Mouse (Mus musculus) stomach, embryonic 14.5 days (tissue): ENCODE measurements around the gene Ppp2r1b. TPM values are rescaled to one million over a fixed set of nuclear protein-coding genes. Genes with fewer than 3 reads are reported as not detected.

Experiments
- ATAC-seq: fragments of 200-750 bp; cut with Nextera tagmentation; 2 replicates; pipeline ENCODE4 v1.8.0; 2017; ENCODE audit warnings: low read depth, moderate TSS enrichment; ENCODE audit not compliant: insufficient number of reproducible peaks, insufficient read depth, low FRiP score
- H3K27ac ChIP-seq: fragments of 300-500 bp; sonication (generic); 2 replicates; pipeline ENCODE4 v1.5.1; 2014; ENCODE audit warnings: mild to moderate bottlenecking, low read length, moderate library complexity, mixed read lengths
- H3K27me3 ChIP-seq: fragments of 300-500 bp; sonication (generic); 2 replicates; pipeline ENCODE4 v1.6.1; 2014; ENCODE audit warnings: low read length, control low read depth, mixed read lengths; ENCODE audit not compliant: control insufficient read depth, insufficient read depth
- H3K36me3 ChIP-seq: fragments of 300-500 bp; sonication (generic); 2 replicates; pipeline ENCODE4 v1.6.1; 2014; ENCODE audit warnings: mild to moderate bottlenecking, control low read depth, low read length, moderate library complexity, mixed read lengths; ENCODE audit not compliant: control insufficient read depth, insufficient read depth
- H3K4me1 ChIP-seq: fragments of 300-500 bp; sonication (generic); 2 replicates; pipeline ENCODE4 v1.6.1; 2014; ENCODE audit warnings: low read length, control low read depth, mixed read lengths; ENCODE audit not compliant: control insufficient read depth, insufficient read depth
- H3K4me2 ChIP-seq: fragments of 300-500 bp; sonication (generic); replicated peaks from 2 replicates; pipeline ENCODE4 v1.6.1; 2014; ENCODE audit warnings: low read depth, low read length, control low read depth
- H3K4me3 ChIP-seq: fragments of 300-500 bp; sonication (generic); 2 replicates; pipeline ENCODE4 v1.5.1; 2014; ENCODE audit warnings: low read depth, low read length, control low read depth
- H3K9ac ChIP-seq: fragments of 300-500 bp; sonication (generic); replicated peaks from 2 replicates; pipeline ENCODE4 v1.6.1; 2014; ENCODE audit warnings: low read depth, mild to moderate bottlenecking, control low read depth, low read length, moderate library complexity, mixed read lengths
- H3K9me3 ChIP-seq: fragments of 300-500 bp; sonication (generic); 2 replicates; pipeline ENCODE4 v1.6.1; 2016; ENCODE audit warnings: low read depth, low read length, control low read depth; ENCODE audit not compliant: control insufficient read depth
- WGBS: fragments of 180-500 bp; shearing (Covaris S2); extraction: QIAGEN DNeasy Blood & Tissue Kit; methylation state at CpG from one replicate; pipeline ENCODE4 v1.1.7; 2014; 5-methylcytosine and 5-hydroxymethylcytosine counted together
- polyA plus RNA-seq: library from polyadenylated mRNA; unstranded; fragments of >200 nt; fragmentation: Nextera tagmentation; extraction: Ambion mirVana; gene quantifications from 2 replicates; pipeline ENCODE4 v1.2.1, GENCODE M21; 2014

Ppp2r1b gene
- polyA plus RNA-seq, 1 experiment from 2014 or later: 73.1 TPM

DNA sequence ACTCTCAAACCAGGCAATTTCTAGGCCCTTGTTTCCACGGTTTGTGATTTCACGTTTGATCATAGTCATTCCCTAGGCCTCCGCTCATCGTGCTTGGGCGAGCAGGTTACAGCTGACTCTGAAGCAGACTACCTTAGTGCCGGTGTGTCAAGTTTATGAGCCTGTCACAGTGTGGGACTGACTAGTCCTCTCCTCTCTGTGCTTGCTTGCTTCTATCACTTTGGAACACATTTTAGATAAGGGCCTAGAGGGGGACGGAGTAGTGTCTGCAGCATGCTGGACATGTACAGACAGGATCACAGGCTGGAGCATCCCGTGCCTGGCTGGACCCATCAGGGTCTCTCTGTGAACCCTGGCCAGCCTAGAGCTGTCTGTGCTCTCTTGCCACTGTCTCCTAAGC, 9.3 kb downstream of the Ppp2r1b start:
- Histone ChIP-seq H3K9ac (no peak overlapping the region), H3K4me2 (no peak overlapping the region), H3K4me1 (peaks cover 25% of the 10 kb centered on the region), H3K4me3 (no peak overlapping the region), H3K27ac (no peak overlapping the region), H3K27me3 (no peaks in the 10 kb centered on the region), H3K9me3 (no peaks in the 10 kb centered on the region), H3K36me3 (no peaks in the 10 kb centered on the region)
- WGBS: 81% methylated on average over 8 of the region's 8 CpGs
- ATAC-seq: no peak

DNA sequence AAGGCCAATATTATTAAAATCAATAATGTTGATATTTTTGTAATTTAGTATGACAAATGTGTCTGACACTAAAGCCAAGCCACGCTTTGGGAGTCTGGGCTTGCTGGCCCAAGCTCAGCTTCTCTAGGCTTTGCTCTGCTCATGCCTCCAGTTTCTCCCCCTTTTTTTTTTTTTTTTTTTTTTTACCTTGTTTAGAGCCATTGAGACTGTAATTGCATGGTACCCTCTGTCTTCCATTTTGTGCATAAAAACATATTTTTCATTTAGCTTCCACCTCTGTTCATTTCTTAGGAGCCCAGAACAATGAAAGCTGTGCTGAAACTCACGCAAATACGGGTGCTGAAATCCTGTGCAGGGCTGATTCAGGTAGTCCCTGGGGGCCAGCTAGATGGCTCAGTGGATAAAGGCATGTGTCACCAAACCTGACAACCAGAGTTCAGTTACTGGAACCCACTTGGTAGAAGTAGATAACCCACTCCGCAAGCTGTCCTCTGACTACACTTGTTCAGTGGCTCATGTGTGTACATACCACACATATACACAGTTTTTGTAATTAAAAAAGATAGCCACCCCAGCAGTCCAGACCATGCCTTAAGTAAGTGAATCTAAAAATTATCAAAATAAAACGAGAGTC, 10.1 kb downstream of the Ppp2r1b start:
- Histone ChIP-seq H3K9ac (no peak overlapping the region), H3K27ac (no peak overlapping the region), H3K27me3 (no peaks in the 10 kb centered on the region), H3K9me3 (no peaks in the 10 kb centered on the region), H3K4me2 (no peak overlapping the region), H3K4me1 (peaks cover 17% of the 10 kb centered on the region; the same call in 1 of the 2 replicates), H3K4me3 (no peak overlapping the region), H3K36me3 (peaks cover 4% of the 10 kb centered on the region; the same call in 1 of the 2 replicates)
- no peak for ATAC-seq
- 86% methylated on average over 5 of the region's 5 CpGs for WGBS

DNA sequence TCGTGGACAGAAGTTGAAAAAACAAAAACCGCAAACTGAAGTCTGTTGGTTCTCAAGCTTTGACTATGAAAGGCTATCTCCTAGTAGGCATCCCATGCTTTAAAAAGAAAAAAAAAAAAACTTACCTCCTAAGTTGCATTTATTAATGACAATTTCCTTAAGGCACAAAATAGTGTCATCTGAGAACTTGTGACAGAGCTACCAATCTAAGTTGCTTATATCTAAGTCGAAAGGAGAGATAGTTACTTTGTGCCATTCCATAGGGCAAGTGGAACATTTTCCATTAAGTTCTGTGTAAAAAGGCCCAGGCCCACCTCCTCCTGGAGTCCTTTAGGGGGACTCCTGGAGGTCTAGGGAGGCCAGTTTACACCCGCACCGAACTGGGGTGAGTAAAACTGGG, 10.7 kb downstream of the Ppp2r1b start:
- Histone ChIP-seq H3K27ac (peak overlapping the region; percentile 85), H3K4me1 (peaks cover 14% of the 10 kb centered on the region; the same call in 1 of the 2 replicates), H3K9me3 (no peaks in the 10 kb centered on the region), H3K4me3 (no peak overlapping the region), H3K4me2 (peak overlapping the region; percentile 51), H3K36me3 (peaks cover 10% of the 10 kb centered on the region; the same call in 1 of the 2 replicates), H3K27me3 (no peaks in the 10 kb centered on the region), H3K9ac (no peak overlapping the region)
- WGBS: 57% methylated on average over 5 of the region's 5 CpGs
- ATAC-seq: no peak

DNA sequence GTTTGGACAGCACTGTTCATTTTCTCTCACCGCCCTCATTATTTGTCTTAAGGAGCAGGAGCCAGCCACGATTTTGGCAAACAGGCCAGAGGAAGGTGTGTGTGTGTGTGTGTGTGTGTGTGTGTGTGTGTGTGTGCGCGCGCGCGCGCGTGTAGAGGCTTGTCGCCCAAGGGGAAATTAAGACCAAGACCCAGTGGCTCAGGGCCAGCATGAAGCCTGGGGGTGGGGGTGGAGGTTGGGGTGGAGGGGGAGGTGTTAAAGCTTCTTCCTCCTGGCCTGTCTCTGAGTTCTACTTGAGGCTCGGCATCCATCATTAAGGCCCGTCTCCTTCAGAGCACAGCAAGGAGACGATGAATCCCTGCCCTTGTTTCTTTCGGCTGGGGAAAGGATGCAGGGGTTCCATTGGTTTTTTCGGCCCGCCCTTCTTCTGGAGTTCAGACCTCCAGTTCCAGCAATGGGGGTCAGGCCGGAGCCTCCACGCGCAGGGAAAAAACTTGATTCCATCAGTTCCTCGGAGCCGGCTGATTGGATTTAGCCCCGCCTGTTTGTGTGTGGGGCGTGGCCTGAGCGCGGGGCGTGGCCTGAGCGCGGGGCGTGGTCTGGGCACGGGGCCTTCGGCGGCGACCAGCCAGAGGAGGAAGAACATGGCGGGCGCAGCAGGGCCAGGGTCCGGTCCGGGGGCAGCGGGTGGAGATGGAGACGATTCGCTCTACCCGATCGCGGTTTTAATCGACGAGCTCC, 11.4 kb downstream of the Ppp2r1b start:
- H3K4me3 ChIP-seq: peak overlapping the region; percentile 85
- no peaks in the 10 kb centered on the region for H3K9me3 ChIP-seq
- 1% methylated on average over 44 of the region's 45 CpGs for WGBS
- H3K36me3 ChIP-seq: peaks cover 17% of the 10 kb centered on the region
- peaks cover 10% of the 10 kb centered on the region; the same call in 1 of the 2 replicates for H3K4me1 ChIP-seq
- H3K9ac ChIP-seq: peak overlapping the region; percentile 76
- H3K4me2 ChIP-seq: peak overlapping the region; percentile 51
- no peaks in the 10 kb centered on the region for H3K27me3 ChIP-seq
- peak overlapping the region; percentile 85 for H3K27ac ChIP-seq
- peak; percentile 93 for ATAC-seq

DNA sequence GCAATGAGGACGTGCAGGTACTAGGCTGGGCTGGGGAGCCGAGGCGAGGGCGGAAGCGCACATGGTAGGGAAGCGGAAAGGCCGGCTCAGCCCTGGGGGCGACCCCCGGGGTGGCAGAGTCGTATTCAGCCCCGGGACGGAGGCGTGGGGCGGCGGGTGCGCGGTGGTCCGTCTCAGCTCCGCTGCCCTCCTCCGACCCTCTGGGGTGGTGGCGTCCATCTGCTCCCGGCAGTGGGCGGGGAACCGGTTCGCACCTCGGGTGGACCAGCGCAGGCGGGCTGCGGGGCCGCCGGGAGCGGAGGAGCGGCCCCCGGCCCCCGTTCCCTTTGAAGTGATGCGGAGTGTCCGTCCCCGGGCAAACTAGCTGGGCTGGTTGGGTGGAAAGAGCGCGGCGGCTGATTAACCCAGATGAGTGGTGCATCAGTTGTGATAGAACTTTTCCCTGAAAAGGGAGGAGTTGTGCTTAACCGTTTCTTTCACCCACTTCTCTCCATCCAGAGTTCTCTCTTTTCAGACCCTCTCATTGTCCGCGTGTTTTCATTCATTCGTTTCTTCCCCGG, 12.1 kb downstream of the Ppp2r1b start:
- Histone ChIP-seq H3K36me3 (peaks cover 23% of the 10 kb centered on the region), H3K27me3 (no peaks in the 10 kb centered on the region), H3K4me1 (peaks cover 10% of the 10 kb centered on the region; the same call in 1 of the 2 replicates), H3K4me2 (peak overlapping the region; percentile 68), H3K9ac (peak overlapping the region; percentile 76), H3K27ac (peak overlapping the region; percentile 85; the same call in 1 of the 2 replicates), H3K9me3 (no peaks in the 10 kb centered on the region), H3K4me3 (peak overlapping the region; percentile 85)
- WGBS: under 1% methylated on average over 45 of the region's 46 CpGs
- peak; percentile 48; the same call in 1 of the 2 replicates for ATAC-seq

DNA sequence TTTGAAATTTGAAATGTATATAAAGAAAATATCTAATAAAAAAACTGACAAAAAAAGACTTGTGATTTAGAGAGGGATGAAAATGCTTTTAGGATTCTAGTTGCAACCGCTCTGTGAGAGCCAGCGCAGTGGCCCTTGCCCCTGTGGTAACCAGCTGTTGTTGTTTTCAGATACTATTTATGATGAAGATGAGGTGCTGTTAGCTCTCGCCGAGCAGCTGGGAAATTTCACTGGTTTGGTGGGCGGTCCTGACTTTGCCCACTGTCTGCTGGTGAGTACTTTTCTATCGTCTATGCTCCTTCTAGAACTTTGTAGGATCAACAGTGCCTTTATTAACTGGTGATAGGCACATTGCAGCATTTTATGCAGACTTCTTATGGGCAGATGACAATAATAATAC, 13.6 kb downstream of the Ppp2r1b start:
- Histone ChIP-seq H3K27ac (no peak overlapping the region), H3K4me1 (peaks cover 5% of the 10 kb centered on the region; the same call in 1 of the 2 replicates), H3K36me3 (peaks cover 37% of the 10 kb centered on the region), H3K27me3 (no peaks in the 10 kb centered on the region), H3K9me3 (no peaks in the 10 kb centered on the region), H3K4me3 (no peak overlapping the region), H3K9ac (no peak overlapping the region), H3K4me2 (no peak overlapping the region)
- 80% methylated on average over 6 of the region's 6 CpGs for WGBS
- no peak for ATAC-seq

DNA sequence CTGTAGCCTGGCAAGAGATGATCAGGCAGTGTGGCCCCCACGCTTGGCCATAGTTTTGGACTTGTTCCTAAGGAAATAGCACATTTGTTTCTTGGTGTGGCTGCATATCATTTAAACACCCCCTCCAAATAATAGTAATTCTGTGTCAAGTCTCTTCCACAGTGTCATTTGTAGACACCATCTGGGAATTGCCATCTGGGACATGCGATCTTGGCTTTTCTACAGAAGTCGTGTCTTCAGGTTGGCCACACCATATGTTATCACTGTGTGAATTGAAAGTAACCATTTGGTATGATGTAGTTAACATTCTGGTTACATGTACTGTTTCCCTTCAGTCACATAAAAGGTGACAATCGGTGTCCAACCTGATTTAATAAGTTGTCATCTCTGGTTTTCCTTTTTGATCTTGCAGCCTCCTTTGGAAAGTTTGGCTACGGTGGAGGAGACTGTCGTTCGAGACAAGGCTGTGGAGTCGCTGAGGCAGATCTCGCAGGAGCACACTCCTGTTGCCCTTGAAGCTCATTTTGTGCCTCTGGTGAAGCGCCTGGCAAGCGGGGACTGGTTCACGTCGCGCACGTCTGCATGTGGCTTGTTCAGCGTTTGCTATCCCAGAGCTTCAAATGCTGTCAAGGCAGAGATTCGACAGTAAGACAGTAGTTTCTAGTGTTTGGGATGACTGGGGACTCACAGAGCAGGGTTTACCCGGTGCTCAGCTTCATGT, 16.2 kb downstream of the Ppp2r1b start:
- ATAC-seq: no peak
- H3K9me3 ChIP-seq: no peaks in the 10 kb centered on the region
- no peak overlapping the region for H3K27ac ChIP-seq
- WGBS: 94% methylated on average over 18 of the region's 18 CpGs
- H3K27me3 ChIP-seq: no peaks in the 10 kb centered on the region
- no peak overlapping the region for H3K4me2 ChIP-seq
- no peak overlapping the region for H3K4me3 ChIP-seq
- H3K9ac ChIP-seq: no peak overlapping the region
- H3K36me3 ChIP-seq: peaks cover 58% of the 10 kb centered on the region
- no peaks in the 10 kb centered on the region for H3K4me1 ChIP-seq

DNA sequence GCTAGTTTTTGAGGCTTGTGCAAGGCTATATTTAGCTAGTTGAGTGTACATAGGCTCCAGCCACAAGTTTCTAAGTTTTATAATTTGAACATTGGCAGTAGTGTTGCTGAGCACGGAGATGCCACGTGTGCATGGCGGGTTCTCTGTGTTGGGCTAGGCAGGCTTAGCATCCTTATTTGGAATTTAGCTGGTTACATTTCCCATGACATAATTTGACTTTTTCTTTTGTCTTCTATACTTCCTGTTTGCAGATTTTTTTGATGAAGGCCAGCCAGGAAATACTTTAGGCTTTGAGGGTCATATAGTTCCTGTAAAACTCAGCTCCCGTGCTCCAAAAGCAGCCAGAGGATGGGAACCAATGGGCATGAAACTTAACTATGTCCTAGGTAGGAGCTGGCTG, 18.7 kb downstream of the Ppp2r1b start:
- no peak for ATAC-seq
- 91% methylated on average over 4 of the region's 4 CpGs for WGBS
- H3K4me3 ChIP-seq: no peak overlapping the region
- H3K36me3 ChIP-seq: peaks cover 79% of the 10 kb centered on the region
- H3K27ac ChIP-seq: no peak overlapping the region
- no peak overlapping the region for H3K4me2 ChIP-seq
- H3K9me3 ChIP-seq: no peaks in the 10 kb centered on the region
- H3K27me3 ChIP-seq: no peaks in the 10 kb centered on the region
- H3K4me1 ChIP-seq: no peaks in the 10 kb centered on the region
- H3K9ac ChIP-seq: no peak overlapping the region
